In genomic region chr2:60812949-60813348, GRCm38 (mm10) we compare ENCODE assay signal across 13 mouse cellular contexts.
DNase-seq lines count a peak whose midpoint lies in the region; ATAC-seq and TF ChIP-seq lines count a peak whose summit lies in the region.
"Had no signal": no experiment of that assay in that cellular context is flagged by ENCODE, and none has a peak within 500 bp of the region (broad histone marks: within the 10 kb centered on the region; RNA-seq: fewer than 3 reads in every experiment).

No protein-coding gene starts in this region.

- no peaks in the 10 kb centered on the region for H3K4me1 ChIP-seq in forebrain, postnatal 0 days (ENCODE audit: insufficient read depth)
- peaks cover 18% of the 10 kb centered on the region for H3K4me1 ChIP-seq in forebrain, embryonic 10.5 days
- peaks cover 80% of the 10 kb centered on the region for H3K4me1 ChIP-seq in heart, embryonic 13.5 days

- peak; percentile 39 for DNase-seq in forebrain, postnatal 0 days
- no peak for DNase-seq in forebrain, embryonic 10.5 days (ENCODE audit: extremely low spot score, low spot score)
- DNase-seq in heart, adult 8-10 months (ENCODE audit: low spot score): no peak
- DNase-seq in lung, postnatal 36 days: peak; percentile 54
- no peak for DNase-seq in lung, postnatal 4 days
- no peak for DNase-seq in spleen, postnatal 14 days (ENCODE audit: low spot score in 2 of 2)
- DNase-seq in embryo, embryonic 10 days (ENCODE audit: low spot score): no peak
- DNase-seq: kidney, postnatal 25 days had no signal

- WGBS in forebrain, postnatal 0 days: 65% methylated on average over 12 of the region's 12 CpGs
- 94% methylated on average over 12 of the region's 12 CpGs for WGBS in forebrain, embryonic 10.5 days
- 79% methylated on average over 12 of the region's 12 CpGs for WGBS in heart, embryonic 13.5 days

- no peak overlapping the region for H3K9ac ChIP-seq in forebrain, postnatal 0 days
- no peak overlapping the region for H3K9ac ChIP-seq in heart, embryonic 13.5 days
- H3K9ac ChIP-seq: liver, embryonic 15.5 days had no signal

- no peak overlapping the region for H3K4me2 ChIP-seq in forebrain, postnatal 0 days (ENCODE audit: low read depth)
- H3K4me2 ChIP-seq in heart, embryonic 13.5 days: no peak overlapping the region
- H3K4me2 ChIP-seq: liver, embryonic 15.5 days had no signal

- no peak for TF ChIP-seq CTCF in forebrain, postnatal 0 days (IDR thresholded peaks at IDR 0.05; ENCODE audit: low read depth)

- H3K4me3 ChIP-seq in forebrain, postnatal 0 days (ENCODE audit: low read depth, low read length): no peak overlapping the region
- H3K4me3 ChIP-seq in forebrain, embryonic 10.5 days: no peak overlapping the region
- H3K4me3 ChIP-seq in heart, embryonic 13.5 days: no peak overlapping the region
- H3K4me3 ChIP-seq: erythroblast, embryonic 14.5 days; liver, embryonic 15.5 days; midbrain, embryonic 10.5 days had no signal

- no peak overlapping the region for H3K27ac ChIP-seq in forebrain, postnatal 0 days (ENCODE audit: low read depth, low read length)
- no peak overlapping the region for H3K27ac ChIP-seq in forebrain, embryonic 10.5 days
- peak overlapping the region; percentile 22 for H3K27ac ChIP-seq in heart, embryonic 13.5 days (replicated peaks)
- H3K27ac ChIP-seq: liver, embryonic 15.5 days; midbrain, embryonic 10.5 days had no signal

- no peaks in the 10 kb centered on the region for H3K36me3 ChIP-seq in forebrain, postnatal 0 days (ENCODE audit: insufficient read depth)
- no peaks in the 10 kb centered on the region for H3K36me3 ChIP-seq in forebrain, embryonic 10.5 days (replicated peaks)
- H3K36me3 ChIP-seq in heart, embryonic 13.5 days: peaks cover 4% of the 10 kb centered on the region; the same call in 1 of the 2 replicates
- H3K36me3 ChIP-seq: liver, embryonic 15.5 days; midbrain, embryonic 10.5 days had no signal

- no peaks in the 10 kb centered on the region for H3K9me3 ChIP-seq in forebrain, postnatal 0 days (ENCODE audit: low read length)
- H3K9me3 ChIP-seq in forebrain, embryonic 10.5 days: no peaks in the 10 kb centered on the region
- H3K9me3 ChIP-seq in heart, embryonic 13.5 days: no peaks in the 10 kb centered on the region
- H3K9me3 ChIP-seq: liver, embryonic 15.5 days; midbrain, embryonic 10.5 days had no signal

- peak; percentile 29; the same call in 1 of the 2 replicates for ATAC-seq in forebrain, postnatal 0 days
- no peak for ATAC-seq in heart, embryonic 13.5 days (ENCODE audit: extremely low read depth, insufficient number of reproducible peaks, low FRiP score, low TSS enrichment)
- ATAC-seq: intestine, embryonic 16.5 days had no signal

- H3K27me3 ChIP-seq in forebrain, postnatal 0 days (ENCODE audit: insufficient read depth, low read length): no peaks in the 10 kb centered on the region
- peaks cover 68% of the 10 kb centered on the region for H3K27me3 ChIP-seq in forebrain, embryonic 10.5 days (ENCODE audit: poor library complexity, severe bottlenecking)
- H3K27me3 ChIP-seq in heart, embryonic 13.5 days (replicated peaks): no peaks in the 10 kb centered on the region
- H3K27me3 ChIP-seq: liver, embryonic 15.5 days had no signal

Comparison
In these comparisons a context has a peak if more than half of its experiments do, and no peak if none do; other contexts are left out.
1. DNase-seq: peak in forebrain, postnatal 0 days (single experiment) and lung, postnatal 36 days (single experiment); none in forebrain, embryonic 10.5 days (single experiment), heart, adult 8-10 months (single experiment), lung, postnatal 4 days (0 of 2), spleen, postnatal 14 days (0 of 2) and embryo, embryonic 10 days (single experiment).